Mouse (Mus musculus) stomach, postnatal 0 days (tissue): ENCODE results near the gene Pik3cd. TPM values are rescaled to one million over a fixed set of nuclear protein-coding genes. Genes with fewer than 3 reads are reported as not detected.

Source experiments
- ATAC-seq: fragments of 200-750 bp; cut with Nextera tagmentation; 2 replicates; pipeline ENCODE4 v1.8.0; 2017; ENCODE audit not compliant: low FRiP score, low TSS enrichment
- DNase-seq: peaks from one replicate; pipeline ENCODE4 v3.0.0-alpha.2; 2016; ENCODE audit warnings: low spot score
- H3K27ac ChIP-seq: fragments of 300-500 bp; sonication (generic); replicated peaks from 2 replicates; pipeline ENCODE4 v1.5.1; 2014; ENCODE audit warnings: mild to moderate bottlenecking, control low read depth
- H3K27me3 ChIP-seq: fragments of 300-500 bp; sonication (generic); 2 replicates; pipeline ENCODE4 v1.6.1; 2014; ENCODE audit warnings: low read length; ENCODE audit not compliant: control insufficient read depth, insufficient read depth
- H3K36me3 ChIP-seq: fragments of 300-500 bp; sonication (generic); 2 replicates; pipeline ENCODE4 v1.6.1; 2014; ENCODE audit warnings: low read length, mixed read lengths; ENCODE audit not compliant: control insufficient read depth, insufficient read depth
- H3K4me1 ChIP-seq: fragments of 300-500 bp; sonication (generic); replicated peaks from 2 replicates; pipeline ENCODE4 v1.6.1; 2014; ENCODE audit warnings: antibody characterized with exemption; ENCODE audit not compliant: control insufficient read depth, insufficient read depth
- H3K4me2 ChIP-seq: fragments of 300-500 bp; sonication (generic); replicated peaks from 2 replicates; pipeline ENCODE4 v1.6.1; 2014; ENCODE audit warnings: low read depth, mild to moderate bottlenecking, control low read depth, moderate library complexity
- H3K4me3 ChIP-seq: fragments of 300-500 bp; sonication (generic); 2 replicates; pipeline ENCODE4 v1.5.1; 2014; ENCODE audit warnings: low read depth, low read length, control low read depth
- H3K9ac ChIP-seq: fragments of 300-500 bp; sonication (generic); 2 replicates; pipeline ENCODE4 v1.6.1; 2014; ENCODE audit warnings: mild to moderate bottlenecking, low read length, control low read depth, mixed read lengths
- H3K9me3 ChIP-seq: fragments of 300-500 bp; sonication (generic); 2 replicates; pipeline ENCODE4 v1.6.1; 2016; ENCODE audit warnings: low read length; ENCODE audit not compliant: control insufficient read depth
- CTCF ChIP-seq: IDR thresholded peaks from 2 replicates; pipeline ENCODE4 v1.5.1; 2016; ENCODE audit warnings: antibody characterized with exemption, low read depth, mild to moderate bottlenecking, moderate library complexity
- EP300 ChIP-seq: optimal IDR thresholded peaks from 2 replicates; pipeline ENCODE3; 2016; ENCODE audit warnings: antibody characterized with exemption
- WGBS: fragments of 180-500 bp; shearing (Covaris S2); extraction: QIAGEN DNeasy Blood & Tissue Kit; methylation state at CpG from one replicate; pipeline ENCODE4 v1.1.7; 2014; 5-methylcytosine and 5-hydroxymethylcytosine counted together
- polyA plus RNA-seq: library from polyadenylated mRNA; unstranded; fragments of >200 nt; fragmentation: Nextera tagmentation; extraction: Ambion mirVana; gene quantifications from 2 replicates; pipeline ENCODE4 v1.2.1, GENCODE M21; 2015

The Pik3cd gene
- polyA plus RNA-seq, 1 experiment from 2014 or later: 2.0 TPM

DNA sequence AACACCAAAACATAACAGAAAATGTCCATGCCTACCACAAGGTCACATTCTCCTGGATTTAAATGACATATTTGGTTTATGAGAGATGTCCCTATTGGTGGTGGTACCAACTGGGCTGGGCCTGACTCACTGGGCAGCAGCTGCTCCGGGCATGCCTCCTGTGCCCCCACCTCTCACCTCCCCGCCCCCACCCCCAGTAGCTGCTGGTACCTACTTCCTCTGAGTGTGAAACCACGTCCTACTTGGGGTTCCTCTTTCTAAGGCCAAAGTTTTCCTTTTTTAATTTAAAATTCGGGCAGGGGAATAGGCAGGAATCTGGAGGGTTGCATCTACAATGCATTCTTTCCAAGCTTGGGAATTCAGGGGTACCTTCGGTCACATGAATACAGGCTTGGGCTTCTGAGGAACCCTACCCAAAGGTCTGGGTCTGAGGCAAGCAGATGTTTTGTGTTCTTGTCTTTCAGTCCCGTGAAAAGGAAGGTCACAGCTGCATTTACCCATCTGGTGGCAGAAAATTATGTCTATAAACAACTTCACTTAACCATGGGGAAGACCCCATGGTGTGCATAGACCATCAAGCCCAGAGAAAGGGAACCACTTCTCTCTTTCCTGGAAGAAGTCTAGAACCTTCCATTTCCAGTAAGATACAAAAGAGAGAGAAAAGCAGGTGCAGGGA is 37.2 kb downstream of the Pik3cd start:
- Histone ChIP-seq H3K9me3 (no peaks in the 10 kb centered on the region), H3K4me3 (no peak overlapping the region), H3K27me3 (no peaks in the 10 kb centered on the region), H3K9ac (no peak overlapping the region), H3K4me2 (no peak overlapping the region), H3K4me1 (no peaks in the 10 kb centered on the region), H3K36me3 (no peaks in the 10 kb centered on the region), H3K27ac (no peak overlapping the region)
- TF ChIP-seq CTCF (no peak), EP300 (no peak)
- DNase-seq: no peak
- WGBS: 72% methylated on average over 6 of the region's 6 CpGs
- no peak for ATAC-seq

GRCm38 (mm10) chr4:149663849-149664503 is 38.4 kb downstream of the Pik3cd start:
- ATAC-seq (no peak), DNase-seq (no peak)
- Histone ChIP-seq H3K9me3 (no peaks in the 10 kb centered on the region), H3K27ac (no peak overlapping the region), H3K4me2 (no peak overlapping the region), H3K4me1 (no peaks in the 10 kb centered on the region), H3K27me3 (no peaks in the 10 kb centered on the region), H3K9ac (no peak overlapping the region), H3K4me3 (no peak overlapping the region), H3K36me3 (no peaks in the 10 kb centered on the region)
- 65% methylated on average over 7 of the region's 7 CpGs for WGBS
- TF ChIP-seq CTCF: no peak
- TF ChIP-seq EP300: no peak

GRCm38 (mm10) chr4:149661967-149662589 is 40.3 kb downstream of the Pik3cd start:
- DNase-seq: no peak
- WGBS: 85% methylated on average over 14 of the region's 14 CpGs
- Histone ChIP-seq H3K27me3 (no peaks in the 10 kb centered on the region), H3K27ac (no peak overlapping the region), H3K4me3 (no peak overlapping the region), H3K9me3 (no peaks in the 10 kb centered on the region), H3K36me3 (no peaks in the 10 kb centered on the region), H3K4me1 (no peaks in the 10 kb centered on the region), H3K9ac (no peak overlapping the region), H3K4me2 (no peak overlapping the region)
- TF ChIP-seq EP300 (no peak), CTCF (no peak)
- no peak for ATAC-seq

DNA sequence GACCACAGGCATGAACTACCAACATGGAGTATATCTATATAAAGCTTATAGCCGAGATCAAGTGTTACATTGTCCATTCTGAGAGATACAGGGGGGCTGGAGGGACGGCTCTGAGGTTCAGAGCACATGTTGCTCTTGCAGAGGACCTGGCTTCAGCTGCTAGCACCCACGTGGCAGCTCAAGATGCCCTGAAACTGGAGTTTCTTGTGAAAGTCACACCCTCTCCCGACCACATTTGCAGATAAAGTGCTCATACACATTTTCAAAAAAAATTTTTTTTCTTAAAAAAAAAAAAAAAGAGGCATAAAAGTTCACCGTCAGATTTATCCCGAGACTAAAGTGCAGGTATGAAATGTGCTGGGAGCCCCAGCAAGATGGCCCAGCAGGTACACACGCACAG is 41.8 kb downstream of the Pik3cd start:
- ATAC-seq: no peak
- no peak for TF ChIP-seq CTCF
- no peak for TF ChIP-seq EP300
- H3K27me3 ChIP-seq: no peaks in the 10 kb centered on the region
- no peak overlapping the region for H3K4me2 ChIP-seq
- no peak overlapping the region for H3K27ac ChIP-seq
- no peaks in the 10 kb centered on the region for H3K4me1 ChIP-seq
- no peak overlapping the region for H3K4me3 ChIP-seq
- no peaks in the 10 kb centered on the region for H3K9me3 ChIP-seq
- DNase-seq: no peak
- 82% methylated on average over 7 of the region's 7 CpGs for WGBS
- no peak overlapping the region for H3K9ac ChIP-seq
- no peaks in the 10 kb centered on the region for H3K36me3 ChIP-seq

- H3K27ac ChIP-seq: no peak overlapping the region
- no peak overlapping the region for H3K4me3 ChIP-seq
- 63% methylated on average over 25 of the region's 25 CpGs for WGBS
- no peaks in the 10 kb centered on the region for H3K4me1 ChIP-seq
- no peak overlapping the region for H3K4me2 ChIP-seq
- H3K9me3 ChIP-seq: no peaks in the 10 kb centered on the region
- TF ChIP-seq CTCF: no peak
- no peak for TF ChIP-seq EP300
- H3K27me3 ChIP-seq: no peaks in the 10 kb centered on the region
- no peaks in the 10 kb centered on the region for H3K36me3 ChIP-seq
- ATAC-seq (no peak), DNase-seq (no peak)
- H3K9ac ChIP-seq: no peak overlapping the region
Measured at GRCm38 (mm10) chr4:149659495-149660116, 42.8 kb downstream of the Pik3cd start.
